Mouse (Mus musculus) testis, adult 10 weeks (tissue): ENCODE results near the gene Dmrtc2. TPM values are rescaled to one million over a fixed set of nuclear protein-coding genes. Genes with fewer than 3 reads are reported as not detected.

ENCODE experiments used
- polyA plus RNA-seq: library from polyadenylated mRNA; stranded (reverse); fragments of 350-450 nt; fragmentation: Illumina TruSeq; extraction: RNeasy Lipid Tissue Mini Kit (QIAGEN cat#74804); gene quantifications from one replicate; pipeline ENCODE4 v1.2.3, GENCODE M21; 2014; ENCODE audit warnings: low read depth, low replicate concordance

Gene Dmrtc2
- 21.6 TPM for polyA plus RNA-seq

DNA sequence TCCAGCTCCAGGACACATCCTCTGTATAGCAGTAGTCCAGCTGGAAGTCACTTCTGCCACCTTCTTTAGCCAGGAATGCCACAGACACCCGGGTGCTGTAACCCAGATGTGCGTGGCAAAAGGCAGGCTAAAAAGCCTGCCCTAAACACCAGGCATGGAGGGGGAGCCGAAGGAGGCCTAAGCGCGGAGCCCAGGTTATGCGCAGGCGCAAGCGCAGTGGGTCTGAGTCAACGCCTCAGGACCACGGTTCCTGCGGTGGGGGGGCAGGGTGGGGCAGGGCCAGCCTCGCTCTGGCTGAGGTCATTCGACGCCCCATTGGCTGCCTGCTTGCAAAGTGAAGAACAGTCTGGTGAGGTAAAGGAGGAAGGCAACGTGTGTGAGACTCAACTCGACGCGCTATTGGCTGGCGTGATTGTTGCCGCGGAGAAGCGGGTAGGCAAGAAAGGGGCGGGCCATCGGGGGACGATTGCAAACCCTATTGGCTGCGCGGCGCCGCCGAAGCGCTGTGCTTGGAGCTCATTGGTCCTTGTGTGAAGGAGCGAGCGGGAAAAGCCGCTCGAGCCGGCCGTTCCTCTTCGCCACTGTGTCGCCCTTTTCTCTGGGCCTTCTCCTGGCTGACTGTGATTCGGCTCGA is at the start of gene Dmrtc2, which contains the start of gene Lypd4:
Gene Dmrtc2, plus strand, starts transcription at position 526 of the 634 bp plus-strand sequence.
Gene Lypd4, minus strand, starts transcription at position 410 of the 634 bp plus-strand sequence.

DNA sequence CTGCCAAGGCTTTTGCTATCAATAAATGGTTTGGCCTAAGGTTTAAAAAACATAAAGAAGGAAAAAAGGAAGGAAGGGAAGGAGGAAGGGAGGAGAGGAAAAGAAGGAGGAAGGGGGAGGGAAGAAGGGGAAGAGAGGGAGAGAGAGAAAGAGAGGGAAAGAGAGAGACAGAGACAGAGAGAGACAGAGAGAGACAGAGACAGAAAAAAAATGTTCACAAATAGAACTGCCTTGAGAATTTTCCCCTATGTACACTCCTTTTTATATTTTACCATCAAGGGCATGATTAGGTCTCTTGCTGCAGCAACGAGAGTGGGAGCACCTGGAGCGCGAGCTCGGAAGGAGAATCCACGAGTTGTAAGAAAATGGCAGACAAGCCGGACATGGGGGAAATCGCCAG is 7.9 kb upstream of the Dmrtc2 start, which contains the start of gene Gm9844:
Gene Gm9844, plus strand, starts transcription at position 301 of the 400 bp plus-strand sequence.

DNA sequence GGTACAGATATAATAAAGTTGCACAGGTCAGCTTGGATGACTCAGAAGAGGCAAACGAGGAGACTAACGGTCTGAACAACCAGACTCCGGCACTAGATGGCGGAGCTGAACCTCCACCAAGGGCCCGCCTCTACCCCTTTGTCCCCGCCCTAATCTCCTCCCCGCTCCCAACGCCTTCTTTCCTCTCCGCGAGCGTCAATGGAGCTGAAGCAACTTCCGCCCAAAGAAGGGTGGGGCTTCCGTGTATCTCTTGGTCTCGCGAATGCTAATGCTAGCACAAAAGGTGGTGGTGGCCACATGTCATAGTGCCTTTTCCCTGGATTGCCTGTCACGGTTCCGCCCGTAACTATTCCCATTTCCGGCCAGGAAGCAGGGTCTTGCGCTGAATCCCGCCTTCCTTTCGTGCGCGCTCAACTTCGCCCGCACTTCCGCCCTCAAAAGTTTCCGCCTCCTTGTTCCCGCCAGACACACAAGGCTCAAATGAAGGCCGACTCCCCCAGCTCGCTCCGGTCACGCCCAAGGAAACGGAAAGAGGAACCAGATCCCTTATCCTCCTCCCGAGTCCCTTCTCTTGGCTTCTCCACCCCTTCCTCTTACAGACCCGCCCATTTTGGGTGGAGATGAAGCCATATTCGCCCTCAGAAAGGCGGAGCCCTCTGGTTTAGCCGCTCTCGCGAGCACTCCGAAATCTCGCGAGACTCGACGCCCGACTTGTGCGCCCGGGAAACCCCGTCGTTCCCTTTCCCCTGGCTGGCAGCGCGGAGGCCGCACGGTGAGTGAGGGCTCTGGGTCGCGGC is 14.2 kb downstream of the Dmrtc2 start, which contains the start of gene Rps19:
Gene Rps19, plus strand, starts transcription at position 476 of the 797 bp plus-strand sequence.

DNA sequence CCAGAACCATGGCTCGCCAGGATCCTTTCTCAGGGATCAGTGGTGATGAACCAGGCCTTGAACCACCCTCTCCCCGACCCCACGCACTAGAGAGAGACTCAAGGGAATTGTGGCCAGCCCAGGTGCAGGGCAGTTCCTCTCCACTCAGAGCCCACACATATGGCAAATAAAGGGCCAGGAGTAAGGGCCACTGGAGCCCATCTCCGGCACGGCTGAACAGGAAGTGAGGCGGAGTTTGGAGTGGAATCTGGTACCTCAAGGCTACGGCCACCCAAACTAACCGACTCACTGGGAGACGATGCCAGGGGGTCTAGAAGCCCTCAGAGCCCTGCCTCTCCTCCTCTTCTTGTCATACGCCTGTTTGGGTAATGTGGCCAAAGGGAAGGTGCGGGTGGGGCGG is 27.4 kb downstream of the Dmrtc2 start, which contains the start of gene Cd79a:
Gene Cd79a, plus strand, starts transcription at position 158 of the 400 bp plus-strand sequence.

DNA sequence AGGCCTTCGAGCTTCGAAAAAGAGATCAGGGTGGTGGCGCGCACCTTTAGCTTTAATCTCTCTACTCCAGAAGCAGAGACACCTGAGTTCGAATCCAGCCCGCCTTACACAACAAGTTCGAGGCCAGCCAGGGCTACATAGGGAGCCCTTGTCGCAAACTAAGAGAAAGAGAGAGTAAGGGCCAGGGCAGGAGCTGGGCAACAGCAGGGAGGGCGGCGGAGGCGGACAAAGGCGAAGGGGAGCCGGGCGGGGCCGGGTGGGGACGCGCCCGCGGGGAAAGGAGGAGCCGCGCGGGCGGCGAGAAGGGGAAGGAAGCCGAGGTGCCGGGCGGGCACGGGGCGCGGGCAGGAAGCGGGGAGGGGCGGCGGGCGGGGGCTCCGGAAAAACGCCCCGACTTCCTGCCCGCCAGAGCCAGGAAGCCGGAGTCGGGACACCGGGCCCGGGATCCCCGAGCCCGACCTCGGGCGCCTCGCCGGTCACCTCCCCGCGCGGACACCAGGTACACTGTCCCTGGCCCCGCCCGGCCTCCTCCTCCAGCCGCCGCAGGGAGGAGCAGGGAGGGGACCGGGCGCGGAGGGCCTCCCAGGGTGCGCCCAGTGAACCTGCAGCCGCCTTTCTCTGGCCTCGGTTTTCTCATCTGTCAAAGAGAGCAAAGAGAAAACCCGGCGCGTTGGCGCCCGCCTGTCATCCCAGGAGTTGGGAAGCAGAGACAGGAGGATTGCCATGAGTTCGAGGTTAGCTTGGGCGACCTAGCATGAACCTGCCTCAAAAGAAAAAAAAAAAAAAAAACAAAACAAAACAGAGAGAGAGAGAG is 33.0 kb downstream of the Dmrtc2 start, which contains the start of gene Arhgef1:
Gene Arhgef1, plus strand, starts transcription at position 283 of the 814 bp plus-strand sequence.

Other genes with a start within 250 kb of the Dmrtc2 start
- not detected for gene Lypd3, start 233.5 kb upstream of the Dmrtc2 start, polyA plus RNA-seq
- 85.9 TPM for gene Tex101, start 193.4 kb upstream of the Dmrtc2 start, polyA plus RNA-seq
- 132 TPM for gene BC049730, start 160.8 kb upstream of the Dmrtc2 start, polyA plus RNA-seq
- 106 TPM for gene Gm4763, start 143.1 kb upstream of the Dmrtc2 start, polyA plus RNA-seq
- not detected for gene Cd177, start 109.7 kb upstream of the Dmrtc2 start, polyA plus RNA-seq
- gene Ceacam10, start 92.9 kb upstream of the Dmrtc2 start, polyA plus RNA-seq = 3.1 TPM
- gene Gm9844, start 7.8 kb upstream of the Dmrtc2 start, polyA plus RNA-seq = 1.0 TPM
- gene Lypd4, start 116 bp upstream of the Dmrtc2 start, polyA plus RNA-seq = 180 TPM
- 14.6 TPM for gene Rps19, start 14.3 kb downstream of the Dmrtc2 start, polyA plus RNA-seq
- not detected for gene Cd79a, start 27.3 kb downstream of the Dmrtc2 start, polyA plus RNA-seq
- gene Arhgef1, start 32.9 kb downstream of the Dmrtc2 start, polyA plus RNA-seq = 0.83 TPM
- gene Gm4881, start 74.4 kb downstream of the Dmrtc2 start, polyA plus RNA-seq = not detected
- 0.31 TPM for gene Rabac1, start 102.7 kb downstream of the Dmrtc2 start, polyA plus RNA-seq
- 0.17 TPM for gene Atp1a3, start 135.9 kb downstream of the Dmrtc2 start, polyA plus RNA-seq
- gene Grik5, start 202.3 kb downstream of the Dmrtc2 start, polyA plus RNA-seq = 2.1 TPM
- 4.3 TPM for gene Zfp574, start 202.5 kb downstream of the Dmrtc2 start, polyA plus RNA-seq